Mouse (Mus musculus) heart, postnatal 0 days (tissue): ENCODE results near the gene Ube2s.

Experiments used
- CTCF ChIP-seq: IDR thresholded peaks from 2 replicates; pipeline ENCODE4 v1.5.1; 2016; ENCODE audit warnings: antibody characterized with exemption, control low read depth, low read depth
- EP300 ChIP-seq: IDR thresholded peaks from 2 replicates; pipeline ENCODE4 v1.6.1; 2016; ENCODE audit warnings: antibody characterized with exemption, low read depth

GRCm38 (mm10) chr7:4856508-4856907 lies 44.1 kb upstream of the Ube2s start:
- TF ChIP-seq CTCF (no peak), EP300 (no peak)
